ENCODE assay signal across 19 mouse cellular contexts in the genomic region with DNA sequence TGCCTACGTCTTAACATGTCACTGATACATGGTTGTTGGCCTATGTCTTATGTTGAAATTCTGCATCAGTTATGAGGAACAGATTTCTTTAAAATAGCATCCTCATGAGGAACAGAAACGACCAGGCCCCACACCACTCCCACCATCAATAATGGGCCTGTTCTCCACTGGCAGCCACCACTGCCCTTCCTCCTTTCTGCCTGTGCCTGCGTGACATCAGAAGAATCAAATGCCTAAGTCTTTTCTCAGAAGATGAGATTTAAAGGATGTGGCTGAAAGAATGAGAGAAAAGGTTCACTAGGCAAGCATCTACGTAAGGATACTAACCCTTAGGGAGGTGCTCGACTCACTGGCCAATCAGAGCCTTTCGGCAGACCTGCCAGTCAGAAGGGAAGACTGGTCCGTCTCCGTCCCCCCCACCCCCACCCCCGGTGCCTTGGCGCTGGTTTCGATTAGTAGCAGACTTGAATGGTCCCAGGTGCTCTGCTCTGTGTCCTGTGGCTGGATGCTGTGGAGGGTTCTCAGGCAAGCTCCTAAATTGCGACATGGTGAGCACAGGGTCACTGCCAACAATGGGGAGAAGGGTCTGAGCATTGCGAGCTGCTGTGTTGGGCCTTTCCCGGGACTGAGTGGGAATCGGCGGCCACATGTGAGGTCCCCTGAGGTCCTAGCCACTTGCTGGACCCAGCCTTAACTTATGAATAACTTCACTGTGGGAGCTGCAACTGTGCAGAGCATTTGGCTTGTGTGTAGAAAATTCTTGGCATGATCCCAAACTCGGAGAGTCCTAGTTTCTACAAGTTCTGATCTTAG.
A peak's percentile ranks its signal among the peaks of the same experiment; 100 is the strongest.
DNase-seq lines count a peak whose midpoint lies in the region; ATAC-seq and TF ChIP-seq lines count a peak whose summit lies in the region.
"Had no signal": no experiment of that assay in that cellular context is flagged by ENCODE, and none has a peak within 500 bp of the region (broad histone marks: within the 10 kb centered on the region; RNA-seq: fewer than 3 reads in every experiment).

No protein-coding gene starts in this region.

- no peaks in the 10 kb centered on the region for H3K27me3 ChIP-seq in hindbrain, postnatal 0 days (ENCODE audit: insufficient read depth, low read length)
- H3K27me3 ChIP-seq: heart, embryonic 15.5 days; limb, embryonic 12.5 days; liver, embryonic 15.5 days; midbrain, embryonic 15.5 days; neural tube, embryonic 12.5 days had no signal

- no peak overlapping the region for H3K9ac ChIP-seq in hindbrain, postnatal 0 days (replicated peaks; ENCODE audit: low read length)
- H3K9ac ChIP-seq: heart, embryonic 15.5 days; limb, embryonic 12.5 days; liver, embryonic 15.5 days; midbrain, embryonic 15.5 days; neural tube, embryonic 12.5 days had no signal

- no peak overlapping the region for H3K27ac ChIP-seq in hindbrain, postnatal 0 days
- H3K27ac ChIP-seq: heart, embryonic 15.5 days; left cerebral cortex, adult 2 months; limb, embryonic 12.5 days; liver, embryonic 15.5 days; macrophage; midbrain, embryonic 15.5 days; neural tube, embryonic 12.5 days had no signal

- H3K9me3 ChIP-seq in hindbrain, postnatal 0 days (ENCODE audit: low read length), result peaks cover 3% of the 10 kb centered on the region; the same call in 1 of the 2 replicates
- H3K9me3 ChIP-seq: neural tube, embryonic 12.5 days had no signal

- H3K4me1 ChIP-seq in hindbrain, postnatal 0 days (ENCODE audit: insufficient read depth, low read length), result 0 out of 2 replicates have a peak, but pooled peaks cover 3% of the 10 kb centered on the region
- H3K4me1 ChIP-seq: limb, embryonic 12.5 days had no signal

- no peak overlapping the region for H3K4me2 ChIP-seq in hindbrain, postnatal 0 days (ENCODE audit: low read depth, low read length)
- H3K4me2 ChIP-seq: heart, embryonic 15.5 days; neural tube, embryonic 12.5 days had no signal

- no peaks in the 10 kb centered on the region for H3K36me3 ChIP-seq in hindbrain, postnatal 0 days (ENCODE audit: insufficient read depth, low read length)
- H3K36me3 ChIP-seq: heart, embryonic 15.5 days; limb, embryonic 12.5 days; liver, embryonic 15.5 days; midbrain, embryonic 15.5 days; neural tube, embryonic 12.5 days had no signal

- no peak overlapping the region for H3K4me3 ChIP-seq in hindbrain, postnatal 0 days (ENCODE audit: low read length)
- H3K4me3 ChIP-seq: erythroblast, embryonic 14.5 days; left cerebral cortex, adult 2 months; limb, embryonic 12.5 days; liver, embryonic 15.5 days; neural tube, embryonic 12.5 days had no signal

- no peak for ATAC-seq in megakaryocyte, adult 5-6 weeks (ENCODE audit: poor library complexity, severe bottlenecking)
- ATAC-seq in hindbrain, postnatal 0 days, result no peak
- ATAC-seq: intestine, postnatal 0 days; midbrain, embryonic 15.5 days had no signal

- DNase-seq in adrenal gland, adult (ENCODE audit: inconsistent age in 2 of 2, low spot score in 1 of 2), result peak; percentile 17 to 20
- DNase-seq in adrenal gland, postnatal 36 days, result no peak
- DNase-seq in right cerebral cortex, postnatal 10 days (ENCODE audit: low spot score in 2 of 2), result peak; percentile 26 to 31
- no peak for DNase-seq in right cerebral cortex, postnatal 25 days
- peak; percentile 27 for DNase-seq in R1 (ENCODE audit: low read depth, low spot score)
- peak; percentile 9 to 14 for DNase-seq in cerebellum, postnatal 25 days
- DNase-seq in hindbrain, postnatal 0 days (ENCODE audit: low spot score), result no peak
- DNase-seq: adrenal gland, adult 2 months; kidney, postnatal 4 days had no signal

- TF ChIP-seq CTCF in hindbrain, postnatal 0 days (IDR thresholded peaks at IDR 0.05; ENCODE audit: low read depth), result no peak

- 88% methylated on average over 17 of the region's 17 CpGs for WGBS in hindbrain, postnatal 0 days

Comparison
In these comparisons a context has a peak if more than half of its experiments do, and no peak if none do; other contexts are left out.
1. DNase-seq: peak in adrenal gland, adult (2 of 2), right cerebral cortex, postnatal 10 days (2 of 2), R1 (single experiment) and cerebellum, postnatal 25 days (2 of 2); none in adrenal gland, postnatal 36 days (0 of 2), right cerebral cortex, postnatal 25 days (single experiment) and hindbrain, postnatal 0 days (single experiment).